Mouse (Mus musculus) kidney, adult 18-20 months (tissue): ENCODE data around the gene Trim60.

ENCODE experiments used
- DNase-seq: peaks from one replicate; pipeline ENCODE4 v3.0.0; 2021

Trim60 gene

GRCm38 (mm10) chr8:65018423-65018822 is at the start of gene Trim60, which contains the start of gene Trim61:
Gene Trim60 (minus strand): TSS chr8:65018584.
Gene Trim61 (minus strand): TSS chr8:65018523.
- no peak for DNase-seq

GRCm38 (mm10) chr8:65067694-65068472 is 49.5 kb upstream of the Trim60 start:
- DNase-seq = no peak

- no peak for DNase-seq
Measured at GRCm38 (mm10) chr8:65067031-65067430, 48.6 kb upstream of the Trim60 start.

- DNase-seq = no peak
Measured at GRCm38 (mm10) chr8:65065622-65066021, 47.2 kb upstream of the Trim60 start.

- DNase-seq = no peak
Measured at GRCm38 (mm10) chr8:65064071-65064470, 45.7 kb upstream of the Trim60 start.

- DNase-seq = no peak
Measured at GRCm38 (mm10) chr8:65062195-65062594, 43.8 kb upstream of the Trim60 start.

- DNase-seq = no peak
Measured at GRCm38 (mm10) chr8:65056722-65057121, 38.3 kb upstream of the Trim60 start.

- DNase-seq = no peak
Measured at GRCm38 (mm10) chr8:65053968-65054367, 35.6 kb upstream of the Trim60 start.

- no peak for DNase-seq
Measured at GRCm38 (mm10) chr8:65053554-65053953, 35.2 kb upstream of the Trim60 start.

- no peak for DNase-seq
Measured at GRCm38 (mm10) chr8:65047801-65048200, 29.4 kb upstream of the Trim60 start.

- DNase-seq = no peak
Measured at GRCm38 (mm10) chr8:65047193-65047592, 28.8 kb upstream of the Trim60 start.

GRCm38 (mm10) chr8:65046565-65046964 is 28.2 kb upstream of the Trim60 start:
- DNase-seq = no peak

GRCm38 (mm10) chr8:65037117-65037533 is 18.7 kb upstream of the Trim60 start, which contains the start of gene Apela:
Gene Apela (minus strand): TSS chr8:65037336.
- peak; percentile 64 for DNase-seq

- DNase-seq = no peak
Measured at GRCm38 (mm10) chr8:65034136-65034535, 15.8 kb upstream of the Trim60 start.

- no peak for DNase-seq
Measured at GRCm38 (mm10) chr8:65033056-65033455, 14.7 kb upstream of the Trim60 start.

- DNase-seq = no peak
Measured at GRCm38 (mm10) chr8:65032107-65032506, 13.7 kb upstream of the Trim60 start.

- DNase-seq = no peak
Measured at GRCm38 (mm10) chr8:65030735-65031485, 12.5 kb upstream of the Trim60 start.

GRCm38 (mm10) chr8:65029776-65030175 is 11.4 kb upstream of the Trim60 start:
- no peak for DNase-seq

- DNase-seq = no peak
Measured at GRCm38 (mm10) chr8:65028959-65029686, 10.7 kb upstream of the Trim60 start.

GRCm38 (mm10) chr8:65022485-65022884 is 4.1 kb upstream of the Trim60 start:
- peak; percentile 77 for DNase-seq

- peak; percentile 16 for DNase-seq
Measured at GRCm38 (mm10) chr8:65007616-65008015, 10.8 kb downstream of the Trim60 start.

GRCm38 (mm10) chr8:64998806-64999365 is 19.5 kb downstream of the Trim60 start:
- no peak for DNase-seq

- DNase-seq = no peak
Measured at GRCm38 (mm10) chr8:64987731-64988130, 30.7 kb downstream of the Trim60 start, which contains the start of gene Trim75. Gene Trim75 (minus strand): TSS chr8:64987831.
